Mouse (Mus musculus) thymus, adult 2 months (tissue): Measurements from ENCODE around the gene Ghr.

Source experiments
- CTCF ChIP-seq: fragments of 200-500 bp; IDR thresholded peaks from 2 replicates; pipeline ENCODE4 v1.5.1; 2012; ENCODE audit warnings: mild to moderate bottlenecking, control low read depth, low read length, moderate library complexity, borderline replicate concordance; ENCODE audit not compliant: control insufficient read depth, poor library complexity, insufficient read depth; ENCODE audit errors: extremely low read depth
- POLR2A ChIP-seq: fragments of 200-500 bp; IDR thresholded peaks from 2 replicates; pipeline ENCODE4 v1.6.1; 2012; ENCODE audit warnings: mild to moderate bottlenecking, low read length, control low read depth, moderate library complexity; ENCODE audit not compliant: control insufficient read depth, poor library complexity, insufficient read depth; ENCODE audit errors: extremely low read depth

DNA sequence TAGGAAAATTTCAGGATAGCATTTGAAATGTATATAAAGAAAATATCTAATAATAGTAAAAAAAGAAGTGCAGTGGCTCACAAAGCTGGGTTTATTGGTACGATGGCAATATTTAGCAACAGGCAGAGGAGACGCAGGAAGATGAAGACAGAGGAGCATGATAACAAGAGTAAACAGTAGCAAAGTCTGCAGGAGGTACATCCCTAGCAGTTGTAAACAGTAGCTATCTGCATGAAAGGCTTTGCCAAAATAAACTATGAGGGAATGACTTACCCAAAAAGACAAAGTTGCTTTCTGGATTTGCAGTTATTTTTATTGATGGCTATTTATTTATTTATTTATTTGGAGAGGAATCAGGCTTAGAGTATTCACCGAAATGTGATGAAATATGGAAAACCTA is 92.4 kb downstream of the Ghr start:
- TF ChIP-seq POLR2A (no peak), CTCF (no peak)
